Comparison of ENCODE assay signal across 8 mouse cellular contexts in genomic region chr3:95930471-95930789, GRCm38 (mm10). TPM values are rescaled to one million over a fixed set of nuclear protein-coding genes. Genes with fewer than 3 reads are reported as not detected.
DNase-seq lines count a peak whose midpoint lies in the region; ATAC-seq and TF ChIP-seq lines count a peak whose summit lies in the region.

No protein-coding gene starts in this region.

- TF ChIP-seq POLR2A in kidney, adult 2 months (IDR thresholded peaks at IDR 0.05; ENCODE audit: low read depth, low read length) = no peak
- TF ChIP-seq POLR2A in bone marrow, adult 2 months (IDR thresholded peaks at IDR 0.05; ENCODE audit: borderline replicate concordance, control insufficient read depth, low read depth, low read length) = no peak

- WGBS in kidney, adult 2 months = 10% methylated on average over 5 of the region's 5 CpGs
- WGBS in bone marrow, adult 2 months = 0% methylated on average over 5 of the region's 5 CpGs
- 1% methylated on average over 5 of the region's 5 CpGs for WGBS in hindbrain, postnatal 0 days
- WGBS in midbrain, embryonic 15.5 days = 3% methylated on average over 5 of the region's 5 CpGs

- 0 out of 2 replicates have a peak, but pooled peaks cover 1% of the 10 kb centered on the region for H3K36me3 ChIP-seq in kidney, adult 2 months (ENCODE audit: control insufficient read depth, insufficient read depth, low read length)
- H3K36me3 ChIP-seq in hindbrain, postnatal 0 days (ENCODE audit: insufficient read depth, low read length) = peaks cover 6% of the 10 kb centered on the region; the same call in 1 of the 2 replicates
- 0 out of 2 replicates have a peak, but pooled peaks cover 5% of the 10 kb centered on the region for H3K36me3 ChIP-seq in midbrain, embryonic 15.5 days (replicated peaks)

- H3K9me3 ChIP-seq in hindbrain, postnatal 0 days (ENCODE audit: low read length) = no peaks in the 10 kb centered on the region
- no peaks in the 10 kb centered on the region for H3K9me3 ChIP-seq in midbrain, embryonic 15.5 days

- H3K4me2 ChIP-seq in hindbrain, postnatal 0 days (ENCODE audit: low read depth, low read length) = peak overlapping the region; percentile 72
- peak overlapping the region; percentile 55 for H3K4me2 ChIP-seq in midbrain, embryonic 15.5 days

- ATAC-seq in hindbrain, postnatal 0 days = no peak
- no peak for ATAC-seq in midbrain, embryonic 15.5 days (replicated peaks)

- peak overlapping the region; percentile 85 for H3K9ac ChIP-seq in hindbrain, postnatal 0 days (replicated peaks; ENCODE audit: low read length)
- peak overlapping the region; percentile 52 for H3K9ac ChIP-seq in midbrain, embryonic 15.5 days

- H3K4me1 ChIP-seq in kidney, adult 2 months (ENCODE audit: control insufficient read depth, insufficient read depth, low read length) = peaks cover 10% of the 10 kb centered on the region
- H3K4me1 ChIP-seq in bone marrow, adult 2 months (ENCODE audit: control insufficient read depth, insufficient read depth, low read length) = peaks cover 1% of the 10 kb centered on the region; the same call in 1 of the 2 replicates
- no peaks in the 10 kb centered on the region for H3K4me1 ChIP-seq in hindbrain, postnatal 0 days (ENCODE audit: insufficient read depth, low read length)
- H3K4me1 ChIP-seq in midbrain, embryonic 15.5 days = peaks cover 12% of the 10 kb centered on the region

- H3K27ac ChIP-seq in kidney, adult 2 months (ENCODE audit: insufficient read depth, low read depth, low read length) = no peak overlapping the region
- peak overlapping the region; percentile 73 for H3K27ac ChIP-seq in bone marrow, adult 2 months (ENCODE audit: control insufficient read depth, insufficient read depth, low read depth, low read length, poor library complexity)
- H3K27ac ChIP-seq in hindbrain, postnatal 0 days = peak overlapping the region; percentile 88; the same call in 1 of the 2 replicates
- peak overlapping the region; percentile 78 for H3K27ac ChIP-seq in midbrain, embryonic 15.5 days

- peak overlapping the region; percentile 77 for H3K4me3 ChIP-seq in kidney, adult 2 months (ENCODE audit: insufficient read depth, low read depth, low read length)
- peak overlapping the region; percentile 96 for H3K4me3 ChIP-seq in bone marrow, adult 2 months (replicated peaks; ENCODE audit: control insufficient read depth, low read depth, low read length)
- peak overlapping the region; percentile 92 for H3K4me3 ChIP-seq in hindbrain, postnatal 0 days (ENCODE audit: low read length)
- peak overlapping the region; percentile 77 for H3K4me3 ChIP-seq in midbrain, embryonic 15.5 days

- no peak for DNase-seq in kidney, adult 2 months
- DNase-seq in kidney, postnatal 14 days = no peak
- DNase-seq in hindbrain, postnatal 0 days (ENCODE audit: low spot score) = no peak
- no peak for DNase-seq in c-Kit-positive CD71-positive TER-119-positive erythroid progenitor cells, embryonic 14.5 days (ENCODE audit: low spot score)
- DNase-seq in natural killer cell, adult 2 months (ENCODE audit: low spot score in 2 of 2) = no peak
- DNase-seq in urinary bladder, adult 2 months (ENCODE audit: low spot score) = no peak

- no peak for TF ChIP-seq CTCF in kidney, adult 2 months (conservative IDR thresholded peaks at IDR 0.05; ENCODE audit: insufficient read depth, insufficient read length, low read depth, low read length)
- no peak for TF ChIP-seq CTCF in bone marrow, adult 2 months (IDR thresholded peaks at IDR 0.05; ENCODE audit: control insufficient read depth, insufficient read depth, low read length)
- no peak for TF ChIP-seq CTCF in hindbrain, postnatal 0 days (IDR thresholded peaks at IDR 0.05; ENCODE audit: low read depth)

- H3K27me3 ChIP-seq in kidney, adult 2 months (replicated peaks; ENCODE audit: control insufficient read depth, insufficient read depth, low read length) = no peaks in the 10 kb centered on the region
- H3K27me3 ChIP-seq in hindbrain, postnatal 0 days (ENCODE audit: insufficient read depth, low read length) = no peaks in the 10 kb centered on the region
- H3K27me3 ChIP-seq in midbrain, embryonic 15.5 days (replicated peaks) = no peaks in the 10 kb centered on the region

RNA-seq across cellular contexts. Expression of gene Anp32e, which starts 1.4 kb away (rescaled TPM):
- 13.0 and 18.5 TPM in 2 replicates for polyA plus RNA-seq in kidney, adult 2 months (2012; rRNA removed)
- polyA plus RNA-seq in bone marrow, adult 2 months (2011; ENCODE audit: insufficient read depth, insufficient read length, low replicate concordance, missing spikeins) = 275 and 382 TPM in 2 replicates
- total RNA-seq in hindbrain, postnatal 0 days (2014; rRNA removed) = 26.2 and 27.5 TPM in 2 replicates
- polyA plus RNA-seq in hindbrain, postnatal 0 days (2015; fragmentation: Nextera tagmentation; extraction: Ambion mirVana) = 127 and 128 TPM in 2 replicates
- polyA plus RNA-seq in midbrain, embryonic 15.5 days (2015; fragmentation: Nextera tagmentation; extraction: Ambion mirVana) = 116 and 123 TPM in 2 replicates
- polyA plus RNA-seq in urinary bladder, adult 2 months (2012; rRNA removed) = 53.4 and 78.9 TPM in 2 replicates

RNA-seq across cellular contexts. Expression of gene Car14, which starts 25.9 kb away (rescaled TPM):
- 206 TPM in 2 replicates for polyA plus RNA-seq in kidney, adult 2 months (2012; rRNA removed)
- polyA plus RNA-seq in bone marrow, adult 2 months (2011; ENCODE audit: insufficient read depth, insufficient read length, low replicate concordance, missing spikeins) = not detected in 2 replicates
- total RNA-seq in hindbrain, postnatal 0 days (2014; rRNA removed) = 7.5 and 9.4 TPM in 2 replicates
- polyA plus RNA-seq in hindbrain, postnatal 0 days (2015; fragmentation: Nextera tagmentation; extraction: Ambion mirVana) = 16.7 and 17.8 TPM in 2 replicates
- polyA plus RNA-seq in midbrain, embryonic 15.5 days (2015; fragmentation: Nextera tagmentation; extraction: Ambion mirVana) = 10.6 and 11.1 TPM in 2 replicates
- 14.7 and 17.0 TPM in 2 replicates for polyA plus RNA-seq in urinary bladder, adult 2 months (2012; rRNA removed)

RNA-seq across cellular contexts. Expression of gene Aph1a, which starts 36.7 kb away (rescaled TPM):
- 177 and 182 TPM in 2 replicates for polyA plus RNA-seq in kidney, adult 2 months (2012; rRNA removed)
- 20.4 and 38.4 TPM in 2 replicates for polyA plus RNA-seq in bone marrow, adult 2 months (2011; ENCODE audit: insufficient read depth, insufficient read length, low replicate concordance, missing spikeins)
- total RNA-seq in hindbrain, postnatal 0 days (2014; rRNA removed) = 75.9 and 99.4 TPM in 2 replicates
- polyA plus RNA-seq in hindbrain, postnatal 0 days (2015; fragmentation: Nextera tagmentation; extraction: Ambion mirVana) = 41.1 and 42.2 TPM in 2 replicates
- polyA plus RNA-seq in midbrain, embryonic 15.5 days (2015; fragmentation: Nextera tagmentation; extraction: Ambion mirVana) = 34.3 and 36.1 TPM in 2 replicates
- 84.0 and 96.2 TPM in 2 replicates for polyA plus RNA-seq in urinary bladder, adult 2 months (2012; rRNA removed)

RNA-seq across cellular contexts. Expression of gene BC028528, which starts 38.6 kb away (rescaled TPM):
- polyA plus RNA-seq in kidney, adult 2 months (2012; rRNA removed) = 5.7 and 8.1 TPM in 2 replicates
- 4.6 and 18.9 TPM in 2 replicates for polyA plus RNA-seq in bone marrow, adult 2 months (2011; ENCODE audit: insufficient read depth, insufficient read length, low replicate concordance, missing spikeins)
- total RNA-seq in hindbrain, postnatal 0 days (2014; rRNA removed) = 2.6 and 5.5 TPM in 2 replicates
- 21.3 and 23.3 TPM in 2 replicates for polyA plus RNA-seq in hindbrain, postnatal 0 days (2015; fragmentation: Nextera tagmentation; extraction: Ambion mirVana)
- 18.8 and 22.2 TPM in 2 replicates for polyA plus RNA-seq in midbrain, embryonic 15.5 days (2015; fragmentation: Nextera tagmentation; extraction: Ambion mirVana)
- 28.6 and 30.4 TPM in 2 replicates for polyA plus RNA-seq in urinary bladder, adult 2 months (2012; rRNA removed)

RNA-seq across cellular contexts. Expression of gene Ciart, which starts 48.4 kb away (rescaled TPM):
- polyA plus RNA-seq in kidney, adult 2 months (2012; rRNA removed) = 5.1 and 6.0 TPM in 2 replicates
- polyA plus RNA-seq in bone marrow, adult 2 months (2011; ENCODE audit: insufficient read depth, insufficient read length, low replicate concordance, missing spikeins) = 2.5 and 8.7 TPM in 2 replicates
- 2.5 and 4.3 TPM in 2 replicates for total RNA-seq in hindbrain, postnatal 0 days (2014; rRNA removed)
- 7.5 and 11.4 TPM in 2 replicates for polyA plus RNA-seq in hindbrain, postnatal 0 days (2015; fragmentation: Nextera tagmentation; extraction: Ambion mirVana)
- 5.0 and 5.3 TPM in 2 replicates for polyA plus RNA-seq in midbrain, embryonic 15.5 days (2015; fragmentation: Nextera tagmentation; extraction: Ambion mirVana)
- polyA plus RNA-seq in urinary bladder, adult 2 months (2012; rRNA removed) = 37.5 and 49.5 TPM in 2 replicates

Comparison
In these comparisons a context has a peak if more than half of its experiments do, and no peak if none do; other contexts are left out.
1. RNA of gene Car14, which starts 25.9 kb away (polyA plus RNA-seq): 206 TPM in kidney, adult 2 months; 16.7 to 17.8 TPM in hindbrain, postnatal 0 days, 14.7 to 17.0 TPM in urinary bladder, adult 2 months, 10.6 to 11.1 TPM in midbrain, embryonic 15.5 days and not detected in bone marrow, adult 2 months; every median in the first group is over 10 times any median in the second.
2. Peak in every context shown above with its lines, with median percentiles within 50 percentile points of each other: H3K4me3 ChIP-seq.